Mouse (Mus musculus): ENCODE results near the gene Gm49369. TPM values are rescaled to one million over a fixed set of nuclear protein-coding genes. Genes with fewer than 3 reads are reported as not detected.

Gene Gm49369
- polyA plus RNA-seq, 1 experiment: 0.31 TPM

DNA sequence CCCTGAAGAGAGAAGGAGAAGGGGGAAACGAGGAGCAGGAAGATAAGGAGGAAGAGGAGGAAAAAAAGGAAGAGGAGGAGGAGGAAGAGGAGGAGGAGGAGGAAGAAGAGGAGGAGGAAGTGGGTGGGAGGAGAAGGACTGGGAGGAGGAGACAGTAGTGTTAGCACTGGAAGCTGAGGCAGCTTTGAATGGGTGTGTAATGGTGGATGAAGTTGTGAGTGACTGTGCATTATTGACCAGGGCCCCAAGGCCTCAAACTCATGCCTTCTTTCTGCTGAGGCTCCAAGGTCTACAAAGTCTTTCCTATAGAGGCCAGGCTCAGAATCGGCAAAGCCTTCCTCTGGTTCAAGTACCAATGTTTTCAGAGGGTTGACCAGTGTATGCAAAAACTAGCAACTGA lies 39.4 kb upstream of the Gm49369 start:
- H3K27me3 ChIP-seq (ENCODE audit: control insufficient read depth, insufficient read depth, insufficient read length): no peaks in the 10 kb centered on the region
- TF ChIP-seq REST (IDR thresholded peaks at IDR 0.05; ENCODE audit: insufficient read depth, insufficient read length) (no peak), TCF12 (IDR thresholded peaks at IDR 0.05; ENCODE audit: insufficient read depth, poor library complexity, severe bottlenecking) (no peak), E2F4 (IDR thresholded peaks at IDR 0.05; ENCODE audit: insufficient read depth) (no peak), MYOG (IDR thresholded peaks at IDR 0.05; ENCODE audit: control insufficient read depth in 1 of 3, insufficient read depth in 1 of 3, insufficient read length in 2 of 3, low read depth in 2 of 3) (no peak), SRF (IDR thresholded peaks at IDR 0.05; ENCODE audit: control insufficient read depth, insufficient read length, low read depth) (no peak), POLR2A (IDR thresholded peaks at IDR 0.05; ENCODE audit: insufficient read length, low read depth) (no peak), TCF3 (IDR thresholded peaks at IDR 0.05; ENCODE audit: insufficient read length, low read depth) (no peak), CEBPB (IDR thresholded peaks at IDR 0.05; ENCODE audit: insufficient read depth, poor library complexity, severe bottlenecking) (no peak), USF1 (IDR thresholded peaks at IDR 0.05; ENCODE audit: low read depth) (no peak), MYOD1 (IDR thresholded peaks at IDR 0.05; ENCODE audit: control insufficient read depth in 1 of 3, insufficient read length in 2 of 3, low read depth in 2 of 3) (no peak), MAX (IDR thresholded peaks at IDR 0.05; ENCODE audit: low read depth) (no peak), POLR2AphosphoS2 (IDR thresholded peaks at IDR 0.05; ENCODE audit: insufficient read length, low read depth) (no peak)
- no peak overlapping the region for H3K4me3 ChIP-seq
- H3ac ChIP-seq (ENCODE audit: control insufficient read depth, insufficient read length): no peak overlapping the region
- H3K4me2 ChIP-seq (ENCODE audit: low read depth): no peak overlapping the region
- H3K79me2 ChIP-seq (ENCODE audit: control insufficient read depth, insufficient read depth): no peaks in the 10 kb centered on the region
- no peaks in the 10 kb centered on the region for H3K36me3 ChIP-seq (ENCODE audit: control insufficient read depth, insufficient read depth)

DNA sequence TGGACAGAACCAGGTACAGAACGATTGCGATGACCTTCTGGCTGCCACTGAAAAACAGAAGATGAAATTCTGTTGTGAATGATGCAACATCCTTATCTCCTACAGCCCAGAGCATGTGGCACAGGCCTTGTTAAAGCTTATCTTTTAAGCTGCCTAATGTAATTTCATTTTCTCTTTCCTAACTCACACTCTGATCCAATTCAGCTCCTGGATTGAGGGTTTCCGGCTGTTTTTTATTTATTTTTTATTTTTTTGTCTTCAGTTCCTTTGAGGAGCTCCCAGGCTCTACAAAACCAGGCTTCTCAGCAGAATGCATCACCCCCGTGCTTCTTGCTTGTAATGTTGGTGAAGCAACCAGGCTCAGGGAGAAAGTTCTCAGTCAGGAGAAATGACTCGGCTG lies 37.4 kb upstream of the Gm49369 start:
- Histone ChIP-seq H3ac (ENCODE audit: control insufficient read depth, insufficient read length) (no peak overlapping the region), H3K36me3 (ENCODE audit: control insufficient read depth, insufficient read depth) (no peaks in the 10 kb centered on the region), H3K79me2 (ENCODE audit: control insufficient read depth, insufficient read depth) (no peaks in the 10 kb centered on the region), H3K27me3 (ENCODE audit: control insufficient read depth, insufficient read depth, insufficient read length) (no peaks in the 10 kb centered on the region), H3K4me2 (ENCODE audit: low read depth) (no peak overlapping the region), H3K4me3 (no peak overlapping the region)
- TF ChIP-seq E2F4 (IDR thresholded peaks at IDR 0.05; ENCODE audit: insufficient read depth) (no peak), MYOG (IDR thresholded peaks at IDR 0.05; ENCODE audit: control insufficient read depth in 1 of 3, insufficient read depth in 1 of 3, insufficient read length in 2 of 3, low read depth in 2 of 3) (no peak), MAX (IDR thresholded peaks at IDR 0.05; ENCODE audit: low read depth) (no peak), POLR2AphosphoS2 (IDR thresholded peaks at IDR 0.05; ENCODE audit: insufficient read length, low read depth) (no peak), TCF3 (IDR thresholded peaks at IDR 0.05; ENCODE audit: insufficient read length, low read depth) (no peak), TCF12 (IDR thresholded peaks at IDR 0.05; ENCODE audit: insufficient read depth, poor library complexity, severe bottlenecking) (no peak), MYOD1 (IDR thresholded peaks at IDR 0.05; ENCODE audit: control insufficient read depth in 1 of 3, insufficient read length in 2 of 3, low read depth in 2 of 3) (no peak), REST (IDR thresholded peaks at IDR 0.05; ENCODE audit: insufficient read depth, insufficient read length) (no peak)

DNA sequence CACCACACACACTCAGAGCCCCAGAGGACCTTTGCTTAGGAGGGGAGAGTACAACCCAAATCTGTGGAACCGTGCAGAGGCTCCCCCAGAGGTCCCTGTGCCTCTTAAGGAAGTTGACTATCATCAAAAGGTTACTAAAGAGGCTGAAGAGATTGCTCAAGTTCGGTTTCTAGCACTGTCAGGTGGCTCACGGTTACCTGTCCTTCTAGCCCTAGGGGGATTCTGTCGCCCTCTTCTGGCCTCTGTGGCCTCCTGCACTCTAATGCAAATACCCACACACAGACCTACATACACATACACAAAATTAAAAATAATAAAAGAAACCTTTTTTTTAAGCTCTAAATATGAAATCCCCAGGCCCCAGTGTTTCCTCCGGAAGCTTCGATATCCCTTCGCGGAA lies 36.2 kb upstream of the Gm49369 start:
- H3K27me3 ChIP-seq (ENCODE audit: control insufficient read depth, insufficient read depth, insufficient read length): no peaks in the 10 kb centered on the region
- H3K36me3 ChIP-seq (ENCODE audit: control insufficient read depth, insufficient read depth): no peaks in the 10 kb centered on the region
- no peak for TF ChIP-seq POLR2A (IDR thresholded peaks at IDR 0.05; ENCODE audit: insufficient read length, low read depth)
- no peak for TF ChIP-seq REST (IDR thresholded peaks at IDR 0.05; ENCODE audit: insufficient read depth, insufficient read length)
- no peak for TF ChIP-seq SRF (IDR thresholded peaks at IDR 0.05; ENCODE audit: control insufficient read depth, insufficient read length, low read depth)
- TF ChIP-seq POLR2AphosphoS2 (IDR thresholded peaks at IDR 0.05; ENCODE audit: insufficient read length, low read depth): no peak
- no peak for TF ChIP-seq TCF12 (IDR thresholded peaks at IDR 0.05; ENCODE audit: insufficient read depth, poor library complexity, severe bottlenecking)
- TF ChIP-seq MAX (IDR thresholded peaks at IDR 0.05; ENCODE audit: low read depth): no peak
- TF ChIP-seq USF1 (IDR thresholded peaks at IDR 0.05; ENCODE audit: low read depth): no peak
- no peak for TF ChIP-seq MYOG (IDR thresholded peaks at IDR 0.05; ENCODE audit: control insufficient read depth in 1 of 3, insufficient read depth in 1 of 3, insufficient read length in 2 of 3, low read depth in 2 of 3)
- no peak for TF ChIP-seq MYOD1 (IDR thresholded peaks at IDR 0.05; ENCODE audit: control insufficient read depth in 1 of 3, insufficient read length in 2 of 3, low read depth in 2 of 3)
- TF ChIP-seq E2F4 (IDR thresholded peaks at IDR 0.05; ENCODE audit: insufficient read depth): no peak
- no peak for TF ChIP-seq CEBPB (IDR thresholded peaks at IDR 0.05; ENCODE audit: insufficient read depth, poor library complexity, severe bottlenecking)
- TF ChIP-seq TCF3 (IDR thresholded peaks at IDR 0.05; ENCODE audit: insufficient read length, low read depth): no peak
- H3K79me2 ChIP-seq (ENCODE audit: control insufficient read depth, insufficient read depth): no peaks in the 10 kb centered on the region
- no peak overlapping the region for H3ac ChIP-seq (ENCODE audit: control insufficient read depth, insufficient read length)
- no peak overlapping the region for H3K4me2 ChIP-seq (ENCODE audit: low read depth)
- H3K4me3 ChIP-seq: no peak overlapping the region

DNA sequence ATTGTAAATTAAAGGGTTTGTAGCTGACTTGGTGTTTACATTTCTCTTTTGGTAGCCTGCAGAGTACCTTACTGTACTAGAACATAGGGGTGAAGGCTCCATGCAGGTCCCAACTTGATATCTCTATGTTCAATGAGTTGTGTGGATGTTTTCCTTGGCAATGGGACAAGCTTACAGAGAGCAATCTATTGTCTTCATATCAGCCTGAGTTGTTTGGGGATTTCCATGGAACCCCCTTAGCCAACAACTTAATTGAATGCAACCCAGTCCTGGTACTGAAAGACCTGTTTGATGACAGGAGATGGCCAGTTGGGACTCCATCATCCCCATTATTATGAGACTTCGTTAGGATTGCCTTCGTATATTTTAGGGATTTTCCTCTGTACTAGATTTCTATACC lies 35.6 kb upstream of the Gm49369 start:
- TF ChIP-seq MAX (IDR thresholded peaks at IDR 0.05; ENCODE audit: low read depth) (no peak), POLR2AphosphoS2 (IDR thresholded peaks at IDR 0.05; ENCODE audit: insufficient read length, low read depth) (no peak), REST (IDR thresholded peaks at IDR 0.05; ENCODE audit: insufficient read depth, insufficient read length) (no peak), USF1 (IDR thresholded peaks at IDR 0.05; ENCODE audit: low read depth) (no peak), SRF (IDR thresholded peaks at IDR 0.05; ENCODE audit: control insufficient read depth, insufficient read length, low read depth) (no peak), POLR2A (IDR thresholded peaks at IDR 0.05; ENCODE audit: insufficient read length, low read depth) (no peak), MYOG (IDR thresholded peaks at IDR 0.05; ENCODE audit: control insufficient read depth in 1 of 3, insufficient read depth in 1 of 3, insufficient read length in 2 of 3, low read depth in 2 of 3) (no peak), TCF3 (IDR thresholded peaks at IDR 0.05; ENCODE audit: insufficient read length, low read depth) (no peak), CEBPB (IDR thresholded peaks at IDR 0.05; ENCODE audit: insufficient read depth, poor library complexity, severe bottlenecking) (no peak)
- Histone ChIP-seq H3K36me3 (ENCODE audit: control insufficient read depth, insufficient read depth) (no peaks in the 10 kb centered on the region), H3K4me3 (no peak overlapping the region), H3K4me2 (ENCODE audit: low read depth) (no peak overlapping the region), H3ac (ENCODE audit: control insufficient read depth, insufficient read length) (no peak overlapping the region), H3K79me2 (ENCODE audit: control insufficient read depth, insufficient read depth) (no peaks in the 10 kb centered on the region), H3K27me3 (ENCODE audit: control insufficient read depth, insufficient read depth, insufficient read length) (no peaks in the 10 kb centered on the region)

DNA sequence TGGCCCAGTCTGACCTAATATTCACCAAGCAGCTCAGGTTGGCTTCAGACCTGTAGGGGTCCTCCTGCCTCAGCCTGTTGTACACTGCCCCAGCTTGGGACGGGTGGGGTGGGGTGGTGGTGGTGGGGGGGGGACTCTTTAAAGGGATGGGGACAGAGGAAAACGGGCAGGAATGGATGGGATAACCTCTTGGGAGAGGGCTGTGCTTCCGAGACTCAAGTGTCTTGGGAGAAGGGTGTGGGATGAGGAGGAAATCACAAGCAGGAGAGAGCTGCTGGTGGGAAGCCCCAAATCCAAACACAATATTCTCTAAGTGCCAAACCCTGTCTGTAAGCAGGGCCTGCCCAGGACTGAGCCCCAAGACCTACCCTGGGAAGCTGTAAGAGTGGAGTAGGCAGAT lies 33.8 kb upstream of the Gm49369 start:
- TF ChIP-seq CEBPB (IDR thresholded peaks at IDR 0.05; ENCODE audit: insufficient read depth, poor library complexity, severe bottlenecking) (no peak), MAX (IDR thresholded peaks at IDR 0.05; ENCODE audit: low read depth) (no peak), SRF (IDR thresholded peaks at IDR 0.05; ENCODE audit: control insufficient read depth, insufficient read length, low read depth) (no peak), REST (IDR thresholded peaks at IDR 0.05; ENCODE audit: insufficient read depth, insufficient read length) (no peak), MYOG (IDR thresholded peaks at IDR 0.05; ENCODE audit: control insufficient read depth in 1 of 3, insufficient read depth in 1 of 3, insufficient read length in 2 of 3, low read depth in 2 of 3) (no peak), MYOD1 (IDR thresholded peaks at IDR 0.05; ENCODE audit: control insufficient read depth in 1 of 3, insufficient read length in 2 of 3, low read depth in 2 of 3) (no peak), E2F4 (IDR thresholded peaks at IDR 0.05; ENCODE audit: insufficient read depth) (no peak), USF1 (IDR thresholded peaks at IDR 0.05; ENCODE audit: low read depth) (no peak), POLR2AphosphoS2 (IDR thresholded peaks at IDR 0.05; ENCODE audit: insufficient read length, low read depth) (no peak), TCF3 (IDR thresholded peaks at IDR 0.05; ENCODE audit: insufficient read length, low read depth) (no peak), TCF12 (IDR thresholded peaks at IDR 0.05; ENCODE audit: insufficient read depth, poor library complexity, severe bottlenecking) (no peak), POLR2A (IDR thresholded peaks at IDR 0.05; ENCODE audit: insufficient read length, low read depth) (no peak)
- Histone ChIP-seq H3K4me3 (no peak overlapping the region), H3ac (ENCODE audit: control insufficient read depth, insufficient read length) (no peak overlapping the region), H3K27me3 (ENCODE audit: control insufficient read depth, insufficient read depth, insufficient read length) (no peaks in the 10 kb centered on the region), H3K79me2 (ENCODE audit: control insufficient read depth, insufficient read depth) (no peaks in the 10 kb centered on the region), H3K36me3 (ENCODE audit: control insufficient read depth, insufficient read depth) (no peaks in the 10 kb centered on the region), H3K4me2 (ENCODE audit: low read depth) (no peak overlapping the region)

All from myocyte (in vitro differentiated cells).